Mouse (Mus musculus): ENCODE measurements around the gene Iqcf6.

- TF ChIP-seq CTCF (conservative IDR thresholded peaks at IDR 0.05; ENCODE audit: insufficient read depth, insufficient read length, low read depth, low read length) (peak; percentile 99), POLR2A (IDR thresholded peaks at IDR 0.05; ENCODE audit: low read depth, low read length) (no peak)
Measured at GRCm38 (mm10) chr9:106675480-106675879, 49.1 kb downstream of the Iqcf6 start.
